Mouse (Mus musculus) olfactory bulb, adult 2 months (tissue): ENCODE data around the gene Cebpa. TPM values are rescaled to one million over a fixed set of nuclear protein-coding genes. Genes with fewer than 3 reads are reported as not detected.
A peak's percentile ranks its signal among the peaks of the same experiment; 100 is the strongest.

Experiments
- H3K27ac ChIP-seq: fragments of 200-500 bp; 2 replicates; pipeline ENCODE4 v1.5.1; 2012; ENCODE audit warnings: low read depth, low read length; ENCODE audit not compliant: insufficient read depth
- H3K4me1 ChIP-seq: fragments of 200-500 bp; 2 replicates; pipeline ENCODE4 v1.6.1; 2012; ENCODE audit warnings: low read length; ENCODE audit not compliant: control insufficient read depth, insufficient read depth
- H3K4me3 ChIP-seq: fragments of 200-500 bp; 2 replicates; pipeline ENCODE4 v1.5.1; 2012; ENCODE audit warnings: mild to moderate bottlenecking, low read depth, low read length, moderate library complexity; ENCODE audit not compliant: insufficient read depth
- CTCF ChIP-seq: fragments of 200-500 bp; IDR thresholded peaks from 2 replicates; pipeline ENCODE4 v1.5.1; 2012; ENCODE audit warnings: low read depth, mild to moderate bottlenecking, low read length, moderate library complexity; ENCODE audit not compliant: insufficient read depth
- POLR2A ChIP-seq: fragments of 200-500 bp; IDR thresholded peaks from 2 replicates; pipeline ENCODE4 v1.6.1; 2012; ENCODE audit warnings: mild to moderate bottlenecking, low read depth, low read length, moderate library complexity; ENCODE audit not compliant: insufficient read depth
- WGBS: fragments of 180-500 bp; shearing (Covaris S2); methylation state at CpG from one replicate; pipeline ENCODE4 v1.1.7; 2018; 5-methylcytosine and 5-hydroxymethylcytosine counted together
- polyA plus RNA-seq: library from polyadenylated mRNA; stranded (reverse); fragments of >200 nt; gene quantifications from 2 replicates; pipeline ENCODE4 v1.2.4, GENCODE M21; 2012; ENCODE audit warnings: low replicate concordance; ENCODE audit not compliant: missing spikeins, insufficient read depth, insufficient read length

The Cebpa gene
- polyA plus RNA-seq, 1 experiment = not detected

GRCm38 (mm10) chr7:35098777-35099176 lies 20.3 kb upstream of the Cebpa start:
- no peak overlapping the region for H3K27ac ChIP-seq
- no peak overlapping the region for H3K4me3 ChIP-seq
- WGBS = 88% methylated on average over 4 of the region's 4 CpGs
- TF ChIP-seq CTCF (no peak), POLR2A (no peak)
- no peaks in the 10 kb centered on the region for H3K4me1 ChIP-seq

DNA sequence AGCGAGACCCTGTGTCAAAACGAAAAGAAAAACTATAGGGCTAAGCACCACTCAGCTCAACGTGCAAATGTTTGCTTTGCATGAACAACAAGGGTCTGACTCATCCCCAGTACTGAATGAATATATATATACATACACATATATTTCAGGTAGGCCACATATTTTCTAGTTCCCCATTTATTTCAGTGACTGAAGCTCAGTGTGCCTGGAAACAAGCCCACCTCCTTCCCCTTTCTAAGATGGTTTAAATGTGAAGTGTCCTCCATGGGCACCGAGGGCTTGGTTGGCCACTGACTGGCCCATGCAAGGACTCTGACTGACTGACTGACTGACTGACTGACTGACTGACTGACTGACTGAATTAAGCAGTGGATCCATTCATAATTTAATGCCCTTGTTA lies 19.6 kb upstream of the Cebpa start:
- WGBS = 84% methylated on average over 4 of the region's 4 CpGs

DNA sequence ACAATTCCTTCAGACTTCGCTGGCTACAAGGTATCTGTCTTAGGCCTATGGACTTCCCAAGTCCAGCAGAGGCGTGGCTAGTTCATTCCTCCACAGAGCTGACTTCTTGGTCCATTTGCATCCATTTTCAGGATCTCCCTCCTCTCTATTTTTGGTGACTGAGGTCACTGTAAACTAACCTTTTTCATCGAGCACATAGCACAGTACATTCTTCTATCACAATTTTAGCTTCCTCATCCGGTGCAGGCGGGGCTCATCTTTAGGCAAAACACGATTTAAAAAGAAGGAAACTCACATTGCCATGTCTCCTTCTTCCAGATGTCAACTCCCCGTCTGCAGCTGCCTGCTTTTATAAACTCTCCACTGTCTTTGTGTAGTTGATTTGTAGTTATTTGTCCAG lies 12.5 kb upstream of the Cebpa start:
- Histone ChIP-seq H3K27ac (no peak overlapping the region), H3K4me3 (no peak overlapping the region), H3K4me1 (no peaks in the 10 kb centered on the region)
- TF ChIP-seq CTCF (no peak), POLR2A (no peak)
- 86% methylated on average over 7 of the region's 7 CpGs for WGBS

More for the DNA sequence above, 19.6 kb upstream of the Cebpa start:
- no peaks in the 10 kb centered on the region for H3K4me1 ChIP-seq
- no peak overlapping the region for H3K4me3 ChIP-seq
- no peak overlapping the region for H3K27ac ChIP-seq
- TF ChIP-seq POLR2A (no peak), CTCF (no peak)

DNA sequence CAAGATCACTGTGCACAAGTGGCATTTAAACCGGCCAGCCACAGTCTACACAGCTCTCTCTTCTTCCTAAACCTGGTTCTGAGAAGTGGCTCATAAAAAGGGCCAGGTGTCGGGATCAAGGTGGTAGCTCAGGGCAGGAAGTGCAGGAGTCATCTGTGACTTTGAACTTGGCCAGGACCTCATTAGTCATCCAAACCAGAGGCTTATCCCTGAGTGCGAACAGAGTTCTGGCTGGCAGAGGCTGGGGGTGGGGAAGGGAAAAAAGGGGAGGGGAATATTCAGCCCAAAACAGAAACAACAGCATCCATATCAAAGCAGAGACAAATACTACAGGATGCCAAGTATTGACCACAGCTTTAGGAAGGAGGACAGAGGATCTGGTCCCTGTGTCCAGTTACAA lies 11.5 kb upstream of the Cebpa start:
- Histone ChIP-seq H3K4me1 (no peaks in the 10 kb centered on the region), H3K27ac (no peak overlapping the region), H3K4me3 (no peak overlapping the region)
- no peak for TF ChIP-seq POLR2A
- no peak for TF ChIP-seq CTCF
- 49% methylated on average over 3 of the region's 3 CpGs for WGBS

DNA sequence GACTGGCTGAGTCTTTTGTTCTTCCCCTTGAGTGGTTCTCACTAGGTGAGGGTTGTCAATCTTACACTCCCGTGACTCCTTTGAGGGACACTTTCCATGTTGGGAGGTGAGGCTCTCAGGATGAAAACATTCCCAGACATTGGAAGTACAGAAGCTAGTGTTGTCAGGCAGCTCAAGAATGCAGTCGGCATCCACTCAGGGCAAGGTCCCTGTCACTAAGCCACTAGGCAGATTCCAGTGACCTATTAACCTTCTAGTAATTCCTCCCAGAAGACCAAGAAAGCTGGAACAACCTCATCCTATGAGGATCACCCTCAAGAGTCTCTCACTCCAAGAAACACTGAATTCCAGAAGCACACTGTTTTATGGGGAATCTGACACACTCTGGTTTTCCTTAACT lies 11.0 kb upstream of the Cebpa start:
- 54% methylated on average over 2 of the region's 2 CpGs for WGBS
- Histone ChIP-seq H3K4me1 (no peaks in the 10 kb centered on the region), H3K4me3 (no peak overlapping the region), H3K27ac (no peak overlapping the region)
- TF ChIP-seq CTCF (no peak), POLR2A (no peak)

DNA sequence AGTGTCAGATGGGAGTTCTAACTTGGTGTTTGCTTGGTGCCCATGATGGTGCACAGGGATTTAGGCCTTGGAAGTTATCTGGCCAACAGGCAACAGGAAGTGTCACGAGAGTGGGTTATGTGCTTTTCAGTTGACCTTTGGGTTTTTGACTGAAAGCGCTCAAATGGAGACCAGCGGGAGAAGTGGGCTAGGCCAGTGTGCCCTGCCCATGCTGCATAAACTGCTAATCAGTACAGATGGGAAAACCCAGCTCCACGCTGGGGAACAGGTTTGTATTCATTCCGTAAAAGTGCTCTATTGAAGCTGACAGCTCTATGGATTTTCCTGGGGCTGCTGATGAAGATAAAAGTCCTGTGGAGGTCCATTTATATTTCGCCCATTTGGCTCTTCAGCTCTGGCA lies 10.4 kb upstream of the Cebpa start:
- Histone ChIP-seq H3K4me1 (no peaks in the 10 kb centered on the region), H3K4me3 (no peak overlapping the region), H3K27ac (no peak overlapping the region)
- TF ChIP-seq CTCF = no peak
- no peak for TF ChIP-seq POLR2A
- WGBS = 90% methylated on average over 6 of the region's 6 CpGs

- H3K4me1 ChIP-seq = peaks cover 6% of the 10 kb centered on the region
- H3K27ac ChIP-seq = no peak overlapping the region
- no peak for TF ChIP-seq CTCF
- no peak for TF ChIP-seq POLR2A
- H3K4me3 ChIP-seq = no peak overlapping the region
- WGBS = 82% methylated on average over 4 of the region's 4 CpGs
Measured at GRCm38 (mm10) chr7:35113136-35113535, 6.0 kb upstream of the Cebpa start.

GRCm38 (mm10) chr7:35113721-35114120 lies 5.4 kb upstream of the Cebpa start:
- H3K27ac ChIP-seq = no peak overlapping the region

GRCm38 (mm10) chr7:35116524-35116923 lies 2.6 kb upstream of the Cebpa start:
- no peak for TF ChIP-seq CTCF
- no peak for TF ChIP-seq POLR2A
- Histone ChIP-seq H3K4me1 (peaks cover 29% of the 10 kb centered on the region), H3K4me3 (no peak overlapping the region), H3K27ac (no peak overlapping the region)
- WGBS = 82% methylated on average over 3 of the region's 3 CpGs

More at GRCm38 (mm10) chr7:35113721-35114120, 5.4 kb upstream of the Cebpa start:
- no peak overlapping the region for H3K4me3 ChIP-seq
- 87% methylated on average over 5 of the region's 5 CpGs for WGBS
- no peak for TF ChIP-seq CTCF
- TF ChIP-seq POLR2A = no peak
- peaks cover 10% of the 10 kb centered on the region for H3K4me1 ChIP-seq

DNA sequence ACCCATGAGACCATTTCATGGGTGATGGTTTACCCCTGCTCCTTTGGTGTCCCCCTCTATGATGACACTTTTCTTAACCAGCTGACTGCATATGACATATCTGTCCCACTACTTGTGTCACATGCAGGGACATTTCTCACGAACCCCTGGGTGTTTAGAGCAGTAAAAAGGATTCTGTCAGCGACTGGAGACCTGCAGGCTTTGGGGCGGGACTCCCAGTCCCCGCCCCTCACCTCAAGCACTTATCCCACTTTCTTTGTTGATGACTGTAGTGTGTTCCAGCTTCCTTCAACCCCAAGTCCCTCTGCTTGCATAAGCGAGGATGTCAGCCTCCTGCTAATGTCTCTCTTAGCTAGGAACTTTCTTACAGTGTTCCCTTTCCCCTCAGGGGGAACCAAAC lies 2.0 kb upstream of the Cebpa start:
- peaks cover 29% of the 10 kb centered on the region for H3K4me1 ChIP-seq
- no peak overlapping the region for H3K27ac ChIP-seq
- TF ChIP-seq CTCF = no peak
- no peak overlapping the region for H3K4me3 ChIP-seq
- WGBS = 89% methylated on average over 5 of the region's 5 CpGs

DNA sequence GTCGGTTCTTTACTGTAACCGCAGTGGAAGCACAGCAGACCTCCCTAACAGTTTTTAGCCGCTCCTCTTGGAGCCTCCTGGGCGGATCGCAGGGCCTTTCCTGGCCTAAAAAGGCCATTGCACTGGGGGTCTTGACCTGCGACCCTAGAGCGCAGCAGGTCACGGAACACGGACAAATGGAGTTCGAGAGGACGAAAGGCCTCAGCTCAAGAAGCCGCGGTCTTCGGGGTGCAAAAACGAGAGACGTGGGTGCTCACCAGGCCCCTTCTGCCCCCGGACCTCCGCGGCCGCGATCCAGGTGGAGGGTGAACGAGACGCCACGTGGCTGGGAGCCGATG lies 1.4 kb upstream of the Cebpa start:
- WGBS = 8% methylated on average over 25 of the region's 25 CpGs
- peaks cover 29% of the 10 kb centered on the region for H3K4me1 ChIP-seq
- peak overlapping the region; percentile 62 for H3K4me3 ChIP-seq
- no peak for TF ChIP-seq CTCF
- TF ChIP-seq POLR2A = no peak
- H3K27ac ChIP-seq = no peak overlapping the region
